Mouse (Mus musculus) thymus, postnatal 10 days (tissue): ENCODE measurements around the gene Slc16a3.

Experiments used
- DNase-seq, 2 experiments: peaks; one replicate each; pipeline ENCODE4 v3.0.0; 2021; ENCODE audit warnings: low spot score in 2 of 2

Slc16a3 gene

DNA sequence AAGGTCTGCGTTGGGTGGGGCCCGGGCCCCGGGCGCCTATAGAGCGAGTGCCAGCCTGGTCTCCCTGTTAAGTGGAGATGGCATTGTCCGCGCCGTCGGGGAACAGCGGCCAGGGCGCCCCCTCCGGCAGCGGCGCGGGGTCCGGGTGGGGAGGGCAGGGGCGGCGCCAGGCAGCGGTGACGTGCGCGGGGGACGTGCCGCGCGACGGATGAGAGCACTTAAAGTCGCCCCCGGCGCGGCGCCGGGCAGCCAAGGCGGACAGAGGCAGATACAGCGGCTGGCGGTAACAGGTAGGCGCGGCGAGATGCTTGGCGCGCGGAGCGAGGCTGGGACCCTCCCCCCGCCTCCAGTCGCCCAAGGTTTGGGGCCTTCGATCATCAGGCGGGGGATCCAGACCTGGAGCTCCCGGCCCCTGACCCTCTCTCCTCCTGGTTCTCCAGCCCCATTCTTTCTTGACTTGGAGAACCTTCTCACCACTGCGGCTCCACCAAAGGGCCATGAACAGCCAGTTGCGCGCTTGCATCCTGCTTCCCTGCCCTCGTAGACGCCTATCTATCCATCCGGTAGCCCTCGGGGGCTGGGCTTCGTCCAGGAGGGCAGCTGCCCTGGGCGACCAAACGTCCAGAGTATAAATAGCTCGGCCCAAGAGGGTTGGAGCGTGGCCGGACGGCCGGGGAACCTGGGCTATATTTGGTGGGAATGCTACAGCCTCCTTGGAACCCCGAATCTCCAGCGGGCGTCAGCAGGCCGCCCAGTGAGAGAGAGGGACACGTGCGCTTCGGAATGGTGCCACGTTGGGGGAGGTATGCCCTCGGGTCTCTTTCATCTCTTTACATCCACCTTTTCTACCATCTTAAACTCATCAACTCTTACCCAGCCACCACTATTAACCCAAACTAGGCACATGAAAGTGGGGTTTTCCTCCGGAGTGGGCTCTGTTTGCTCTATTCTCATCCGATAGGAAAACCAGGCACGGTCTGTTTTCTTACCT, 876 bp downstream of the Slc16a3 start:
- DNase-seq, result peak in 1 of 2 experiments; percentile 22

DNA sequence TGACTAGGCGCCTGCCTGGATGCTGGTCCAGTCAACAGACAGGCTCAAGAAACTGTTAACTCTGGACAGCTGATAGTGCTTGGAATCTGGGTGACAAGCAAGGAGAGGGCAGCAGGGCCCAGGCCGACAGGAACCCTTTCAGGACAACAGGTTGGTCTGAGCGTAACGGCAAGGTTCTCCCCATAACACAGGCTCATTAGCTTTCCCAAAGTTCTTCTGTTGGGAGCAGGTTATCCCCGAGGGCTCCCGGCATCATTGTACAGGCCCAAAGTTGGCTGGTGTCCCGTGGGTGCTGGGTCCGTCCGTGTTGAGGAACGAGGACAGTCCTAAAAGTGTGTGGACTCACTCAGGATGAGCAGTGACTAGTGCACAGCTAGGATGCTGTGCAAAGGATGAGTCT, 1.6 kb downstream of the Slc16a3 start:
- no peak for DNase-seq

DNA sequence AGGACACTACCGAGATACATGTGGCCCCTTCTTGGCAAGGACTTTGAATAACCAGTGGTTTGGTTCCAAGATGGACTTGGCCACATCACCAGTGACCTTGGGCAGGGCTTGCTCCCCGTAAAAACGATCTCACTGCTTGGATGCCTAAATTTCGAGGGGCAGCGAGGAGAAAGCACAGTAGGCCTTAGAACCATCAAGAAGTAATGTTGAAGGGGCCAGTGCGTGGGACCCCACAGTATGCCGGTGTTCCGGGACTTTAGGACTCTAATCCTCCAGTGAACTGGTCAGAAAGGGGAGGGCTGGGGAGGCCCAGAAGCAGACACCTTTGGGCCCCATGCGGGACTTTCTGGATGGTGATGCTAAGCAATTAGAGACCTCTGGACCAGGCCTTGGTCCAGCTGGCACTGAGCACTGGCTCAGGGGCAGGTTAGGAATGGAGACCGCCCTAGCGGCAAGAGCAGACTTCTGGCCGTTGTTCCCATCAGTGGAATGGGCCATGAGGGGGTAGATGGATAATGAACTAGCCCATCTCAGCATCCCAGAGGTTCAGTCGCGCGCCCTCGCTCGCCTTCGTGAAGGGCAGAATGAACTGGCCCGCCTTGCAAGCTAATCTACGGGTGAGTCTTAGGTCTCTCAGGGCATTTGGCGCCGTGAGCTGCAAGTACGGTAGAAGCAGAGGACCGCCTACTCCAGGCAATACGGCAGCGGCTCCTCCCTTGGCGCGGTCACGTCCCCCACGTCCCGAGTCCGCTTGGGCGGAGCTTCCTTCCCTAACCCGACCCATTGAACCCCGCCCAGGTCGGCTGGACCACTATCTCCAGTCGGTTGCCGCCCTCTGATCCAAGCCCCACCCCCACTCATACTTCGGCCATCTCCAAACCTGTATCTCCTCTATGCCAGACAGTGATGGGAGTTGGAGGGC, 2.3 kb downstream of the Slc16a3 start:
- peak; percentile 43 to 46 for DNase-seq

DNA sequence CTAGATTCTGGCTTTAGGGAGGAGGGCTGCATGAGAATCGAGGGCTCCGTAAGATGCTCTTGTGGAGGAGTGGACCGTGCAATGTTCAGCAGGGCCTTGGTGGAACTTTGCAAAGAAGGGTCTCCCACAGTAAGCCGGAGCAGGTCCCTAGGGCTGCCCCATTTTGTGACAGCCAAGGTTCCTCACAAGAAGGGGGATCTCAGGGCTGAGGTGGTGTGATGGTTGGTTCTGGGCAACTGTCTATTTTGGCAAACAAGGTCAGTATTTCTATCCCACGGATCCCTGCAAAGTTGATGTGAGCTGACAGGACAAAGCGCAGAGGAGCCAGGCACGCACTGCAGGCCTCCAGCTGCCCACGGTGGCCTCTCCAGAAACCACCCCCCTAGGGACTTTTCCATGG, 3.0 kb downstream of the Slc16a3 start:
- DNase-seq, result no peak

DNA sequence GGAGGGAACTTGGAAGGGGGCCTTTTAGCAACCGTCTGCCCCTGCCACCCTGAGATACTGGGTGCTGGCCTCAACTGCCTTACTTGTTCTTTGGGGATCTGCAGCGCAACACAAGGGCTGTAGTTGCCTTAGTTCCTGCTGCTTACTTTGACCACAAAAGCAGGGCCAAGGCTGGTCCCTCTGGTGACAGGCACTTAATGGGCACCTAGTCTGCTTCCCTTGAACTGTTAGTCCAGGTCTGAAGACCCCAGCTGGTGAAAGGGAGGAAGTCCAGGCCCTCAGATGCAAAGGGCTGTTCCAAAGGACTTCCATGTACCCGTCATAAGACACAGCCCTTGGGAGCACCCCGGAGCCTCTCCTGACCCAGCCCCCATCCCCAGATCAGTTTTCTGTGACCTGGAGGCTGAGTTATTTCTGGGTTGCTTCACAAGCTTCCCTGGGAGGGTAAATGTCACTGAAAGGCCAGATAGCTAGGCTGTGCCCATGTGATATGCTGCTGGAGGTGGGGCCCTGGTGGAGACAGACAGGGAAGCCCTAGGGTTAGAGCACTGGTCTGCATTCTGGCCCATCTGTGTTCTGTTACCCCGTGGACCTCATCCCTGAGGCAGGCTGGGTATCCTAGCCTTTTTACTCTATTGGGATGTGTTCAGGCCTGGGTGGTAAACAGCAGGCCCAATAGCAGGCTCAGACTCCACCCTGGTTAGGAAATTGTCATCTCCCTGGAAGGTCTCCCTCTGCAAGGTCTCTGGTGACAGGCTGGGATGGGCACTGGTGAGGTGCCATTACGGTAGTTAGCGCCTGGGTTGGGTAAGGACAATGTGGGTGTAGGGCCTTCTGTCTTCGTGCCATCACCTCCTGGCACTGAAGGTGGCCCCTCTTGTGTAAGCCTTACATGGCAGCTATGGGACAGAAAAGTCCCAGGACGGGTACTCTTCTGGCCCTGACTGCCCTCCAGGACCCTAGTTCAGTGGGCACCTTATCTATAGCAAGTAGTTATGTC, 3.8 kb downstream of the Slc16a3 start:
- no peak for DNase-seq

DNA sequence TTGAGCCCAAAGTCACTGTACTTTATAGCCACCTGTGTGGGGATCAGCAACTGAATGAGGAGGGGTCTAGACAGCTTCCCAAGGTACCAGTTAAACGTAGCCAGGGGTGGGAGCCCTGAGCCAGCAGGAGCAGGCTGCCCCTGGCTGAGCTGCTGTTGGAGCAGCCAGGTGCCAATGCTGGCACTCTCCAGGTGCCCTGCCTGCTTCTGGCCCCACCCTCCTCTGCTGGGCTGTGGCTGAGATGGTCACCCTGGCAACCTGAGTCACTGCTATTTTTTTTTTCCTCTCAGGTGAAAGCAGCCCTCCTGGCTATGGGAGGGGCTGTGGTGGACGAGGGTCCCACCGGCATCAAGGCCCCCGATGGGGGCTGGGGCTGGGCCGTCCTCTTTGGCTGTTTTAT, 6.7 kb downstream of the Slc16a3 start:
- DNase-seq, result no peak

GRCm38 (mm10) chr11:120955701-120956100, 7.4 kb downstream of the Slc16a3 start:
- DNase-seq, result no peak

- no peak for DNase-seq
Observed at GRCm38 (mm10) chr11:120957052-120957451, 8.8 kb downstream of the Slc16a3 start.

DNA sequence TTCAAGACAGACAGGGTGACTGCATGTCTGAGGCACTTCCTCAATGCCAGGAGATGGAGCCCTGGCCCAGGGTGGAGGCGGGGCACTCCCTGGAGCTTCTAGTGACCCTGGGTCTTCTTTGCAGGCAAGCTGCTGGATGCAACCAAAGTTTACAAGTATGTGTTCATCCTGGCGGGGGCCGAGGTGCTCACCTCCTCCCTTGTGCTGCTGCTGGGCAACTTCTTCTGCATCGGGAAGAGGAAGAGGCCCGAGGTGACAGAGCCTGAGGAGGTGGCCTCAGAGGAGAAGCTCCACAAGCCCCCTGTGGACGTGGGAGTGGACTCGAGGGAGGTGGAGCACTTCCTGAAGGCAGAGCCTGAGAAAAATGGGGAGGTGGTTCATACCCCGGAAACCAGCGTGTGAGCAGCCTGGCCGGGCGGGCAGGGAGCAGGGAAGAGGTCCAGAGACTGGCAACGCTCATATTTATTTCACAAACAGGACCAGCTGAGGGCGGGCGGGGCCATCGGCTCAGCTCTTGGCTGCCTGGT, 9.5 kb downstream of the Slc16a3 start:
- DNase-seq, result no peak

DNA sequence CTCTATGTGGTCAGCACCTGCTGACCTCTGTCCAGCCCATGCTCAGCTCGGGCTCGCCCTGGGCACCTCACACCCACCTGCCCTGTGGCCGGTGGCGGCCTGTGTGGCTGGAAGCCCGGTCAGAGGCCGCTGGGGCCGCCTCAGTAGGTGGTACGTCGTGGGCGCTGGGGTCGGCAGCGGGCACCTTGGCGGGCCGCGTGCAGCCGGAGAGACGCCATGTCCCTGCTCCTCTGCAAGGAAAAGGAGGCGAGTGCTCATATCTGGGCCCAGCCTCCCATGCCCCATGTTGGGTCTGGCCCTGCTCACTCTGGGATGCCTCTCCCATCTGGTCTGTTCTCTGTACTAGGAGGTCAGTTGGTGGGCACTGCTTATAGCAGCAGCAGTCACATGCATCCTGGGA, 10.8 kb downstream of the Slc16a3 start:
- DNase-seq, result no peak

GRCm38 (mm10) chr11:120959564-120959963, 11.3 kb downstream of the Slc16a3 start:
- peak in 1 of 2 experiments; percentile 25 for DNase-seq

GRCm38 (mm10) chr11:120960248-120960647, 12.0 kb downstream of the Slc16a3 start:
- no peak for DNase-seq

DNA sequence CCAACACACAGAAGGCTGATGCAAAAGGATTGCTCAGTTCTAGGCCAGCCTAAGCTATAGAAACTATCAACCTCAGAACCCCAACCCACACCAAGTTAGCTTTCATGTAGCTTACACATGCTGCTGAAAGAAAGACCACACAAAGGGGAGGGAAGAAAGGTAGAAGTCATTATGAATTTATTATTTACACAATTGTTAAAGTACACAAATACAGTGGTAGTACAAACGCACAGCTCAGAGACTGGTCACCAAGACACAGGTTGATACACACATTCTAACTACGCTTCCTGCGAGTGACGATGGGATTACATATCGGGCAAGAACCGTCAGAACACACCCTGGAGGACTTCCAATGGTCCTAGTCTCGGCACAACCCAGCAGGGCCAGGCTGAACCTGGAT, 13.3 kb downstream of the Slc16a3 start:
- no peak for DNase-seq

- no peak for DNase-seq
Observed at GRCm38 (mm10) chr11:120962050-120962771, 13.9 kb downstream of the Slc16a3 start.

- DNase-seq, result no peak
Observed at GRCm38 (mm10) chr11:120962909-120963308, 14.6 kb downstream of the Slc16a3 start.

DNA sequence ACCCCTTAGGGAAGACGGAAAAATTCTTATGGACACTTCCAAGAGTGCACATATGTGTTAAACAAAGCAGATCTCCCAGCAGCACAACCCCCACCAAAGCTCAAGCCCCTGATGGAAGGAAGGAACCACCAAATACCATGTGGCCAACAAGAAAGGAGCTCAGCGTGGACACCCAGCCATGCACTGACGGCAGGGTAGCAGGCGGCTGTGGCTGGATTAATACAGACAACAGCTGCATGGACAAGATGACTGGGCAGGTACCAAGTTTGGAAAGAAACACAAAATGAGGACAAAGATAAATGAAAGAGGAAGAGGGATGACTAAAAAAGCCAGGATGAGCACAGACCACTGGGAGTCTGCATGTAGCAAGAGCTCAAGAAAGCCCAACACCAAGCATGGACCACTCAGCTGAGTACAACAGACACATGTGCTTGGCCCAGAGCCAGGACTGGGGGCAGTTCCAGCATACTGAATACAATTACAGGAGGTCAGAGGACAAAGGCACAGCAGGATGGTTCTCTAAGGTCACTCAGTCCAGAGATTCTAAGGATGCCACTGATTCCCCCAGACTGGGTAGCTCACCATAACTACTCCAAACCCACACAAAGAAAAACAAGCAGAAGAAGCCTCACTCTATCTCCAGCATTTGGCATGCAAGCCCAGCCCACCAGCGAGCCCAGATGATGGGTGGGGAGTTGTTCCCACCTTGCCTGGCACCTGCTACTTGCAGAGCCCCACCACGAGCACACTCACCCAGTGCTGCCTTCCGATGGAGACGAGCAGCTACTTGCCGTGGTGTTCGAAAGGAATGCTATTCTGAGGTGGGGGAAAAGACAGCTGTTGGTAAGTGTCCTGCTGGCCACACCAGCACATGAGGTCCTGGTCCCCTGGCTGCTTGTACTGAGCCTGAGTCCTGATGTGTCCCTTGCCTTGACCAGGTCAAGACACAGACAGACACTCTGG, 16.2 kb downstream of the Slc16a3 start:
- no peak for DNase-seq

DNA sequence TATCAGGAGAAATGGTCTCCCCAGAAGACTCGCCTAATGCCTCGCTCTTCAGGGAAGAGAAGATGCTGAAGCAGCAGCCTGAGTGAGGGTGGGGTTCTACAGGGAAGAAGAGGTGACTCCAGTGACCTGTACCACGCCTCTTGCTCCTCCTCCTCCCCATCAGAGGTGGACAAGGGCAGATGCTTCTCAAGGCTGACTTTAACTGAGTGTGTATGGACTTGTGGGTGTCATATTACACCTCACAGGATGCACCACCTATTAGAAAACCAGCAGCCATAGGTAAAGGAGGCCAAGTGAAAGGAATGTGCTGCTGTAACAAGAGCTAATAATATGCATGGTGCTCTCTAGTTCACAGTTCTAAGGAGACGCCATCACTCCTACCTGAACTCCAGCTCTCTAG, 17.3 kb downstream of the Slc16a3 start:
- no peak for DNase-seq

DNA sequence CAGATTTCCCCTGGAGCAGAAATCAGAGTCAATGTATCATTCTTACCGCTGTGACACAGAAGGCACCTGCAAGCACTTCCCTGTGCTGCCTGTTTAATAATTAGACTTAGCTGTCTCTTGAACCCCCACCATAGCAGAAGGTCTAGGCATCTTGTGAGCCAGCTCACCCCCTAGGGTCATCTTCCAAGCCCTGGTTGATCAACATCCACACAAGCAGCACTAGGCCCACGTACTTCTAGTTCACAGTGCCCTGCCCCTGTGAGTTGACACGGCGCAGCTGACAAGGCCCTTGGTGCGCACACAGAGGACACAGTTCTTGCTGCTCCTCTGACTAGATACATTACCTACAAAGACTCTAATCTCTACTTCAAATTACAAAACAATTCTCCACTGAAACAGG, 21.5 kb downstream of the Slc16a3 start:
- no peak for DNase-seq

DNA sequence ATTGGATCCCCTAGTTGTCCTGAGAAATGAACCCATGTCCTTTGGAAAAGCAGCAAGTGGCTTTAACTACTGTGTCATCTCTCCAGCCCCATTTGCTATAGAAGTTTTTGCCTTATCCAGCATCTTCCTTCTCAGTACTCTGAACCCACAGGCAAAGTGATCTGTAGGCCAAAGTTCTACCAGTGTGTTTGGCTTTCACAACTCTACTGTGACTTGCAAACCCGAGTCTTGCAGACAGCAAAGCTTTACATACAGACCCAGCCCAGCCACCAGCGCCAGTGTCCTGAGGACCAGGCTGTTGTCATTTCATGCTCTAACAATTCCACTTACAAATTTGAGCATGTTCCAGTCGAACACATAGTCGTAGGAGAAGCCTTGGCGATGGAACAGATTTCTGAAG, 23.0 kb downstream of the Slc16a3 start:
- no peak for DNase-seq
